Mouse (Mus musculus): ENCODE results near the gene Cinp.

DNA sequence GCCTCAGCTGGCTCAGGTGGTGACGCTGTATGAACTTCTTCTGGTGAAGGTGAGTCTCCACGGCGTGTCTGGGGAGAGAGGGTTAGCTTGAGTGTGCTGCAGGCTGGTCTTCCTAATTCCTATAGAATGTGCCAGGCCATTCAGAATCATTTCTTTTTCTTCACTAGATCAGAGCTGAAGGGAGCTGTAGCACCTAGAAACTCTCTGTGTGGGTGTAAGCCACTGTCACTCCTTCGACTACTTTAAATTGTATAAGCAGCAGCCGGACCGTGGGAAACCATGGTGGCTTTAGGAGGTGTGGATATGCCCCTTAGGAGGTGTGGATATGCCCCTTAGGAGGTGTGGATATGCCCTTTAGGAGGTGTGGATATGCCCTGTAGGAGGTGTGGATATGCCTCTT, 24.9 kb downstream of the Cinp start:
- TF ChIP-seq POLR2A (IDR thresholded peaks at IDR 0.05; ENCODE audit: control insufficient read depth, low read depth, low read length): no peak
- no peak for TF ChIP-seq CTCF (IDR thresholded peaks at IDR 0.05; ENCODE audit: control insufficient read depth, insufficient read depth, insufficient replicate concordance, low read depth, low read length)
